Mouse (Mus musculus): ENCODE measurements around the gene Helz. TPM values are rescaled to one million over a fixed set of nuclear protein-coding genes. Genes with fewer than 3 reads are reported as not detected.

Gene Helz
- total RNA-seq, 1 experiment: 43.5 TPM

GRCm38 (mm10) chr11:107625746-107626145, 78.0 kb downstream of the Helz start:
- Histone ChIP-seq H3K9me3 (ENCODE audit: control insufficient read depth, insufficient read depth, low read depth, low read length) (no peaks in the 10 kb centered on the region), H3K4me3 (ENCODE audit: insufficient read depth in 1 of 2, low read depth in 1 of 2, low read length in 2 of 2, poor library complexity in 1 of 2, severe bottlenecking in 1 of 2) (no peak overlapping the region), H3K36me3 (ENCODE audit: control insufficient read depth, insufficient read depth, low read length, poor library complexity, severe bottlenecking) (peaks cover 23% of the 10 kb centered on the region), H3K9ac (ENCODE audit: insufficient read depth, low read depth, low read length, poor library complexity, severe bottlenecking) (no peak overlapping the region), H3K27ac (ENCODE audit: insufficient read depth, low read depth, low read length, poor library complexity, severe bottlenecking) (no peak overlapping the region), H3K4me1 (ENCODE audit: control insufficient read depth in 2 of 2, insufficient read depth in 2 of 2, low read length in 2 of 2, poor library complexity in 1 of 2) (no peaks in the 10 kb centered on the region)
- no peak for DNase-seq (ENCODE audit: low read depth, low spot score)
- in situ Hi-C loops (cut with MboI; ENCODE audit: low sequenced_read_pairs in 2 of 2, unreplicated experiment in 2 of 2): no loop called here
- TF ChIP-seq MAFK (IDR thresholded peaks at IDR 0.05; ENCODE audit: insufficient read depth, low read depth, low read length) (no peak), HCFC1 (IDR thresholded peaks at IDR 0.05; ENCODE audit: borderline replicate concordance, insufficient read depth, low read length) (no peak), ZNF384 (IDR thresholded peaks at IDR 0.05; ENCODE audit: low read depth, low read length) (no peak), ZC3H11A (IDR thresholded peaks at IDR 0.05; ENCODE audit: borderline replicate concordance, low read depth, low read length) (no peak), CHD2 (IDR thresholded peaks at IDR 0.05; ENCODE audit: low read depth, low read length) (no peak)

GRCm38 (mm10) chr11:107629504-107629903, 81.8 kb downstream of the Helz start:
- Histone ChIP-seq H3K36me3 (ENCODE audit: control insufficient read depth, insufficient read depth, low read length, poor library complexity, severe bottlenecking) (peaks cover 38% of the 10 kb centered on the region), H3K4me1 (ENCODE audit: control insufficient read depth in 2 of 2, insufficient read depth in 2 of 2, low read length in 2 of 2, poor library complexity in 1 of 2) (no peaks in the 10 kb centered on the region), H3K27ac (ENCODE audit: insufficient read depth, low read depth, low read length, poor library complexity, severe bottlenecking) (no peak overlapping the region), H3K4me3 (ENCODE audit: insufficient read depth in 1 of 2, low read depth in 1 of 2, low read length in 2 of 2, poor library complexity in 1 of 2, severe bottlenecking in 1 of 2) (no peak overlapping the region), H3K9me3 (ENCODE audit: control insufficient read depth, insufficient read depth, low read depth, low read length) (no peaks in the 10 kb centered on the region), H3K9ac (ENCODE audit: insufficient read depth, low read depth, low read length, poor library complexity, severe bottlenecking) (no peak overlapping the region)
- no peak for TF ChIP-seq HCFC1 (IDR thresholded peaks at IDR 0.05; ENCODE audit: borderline replicate concordance, insufficient read depth, low read length)
- no peak for TF ChIP-seq ZNF384 (IDR thresholded peaks at IDR 0.05; ENCODE audit: low read depth, low read length)
- no peak for TF ChIP-seq CHD2 (IDR thresholded peaks at IDR 0.05; ENCODE audit: low read depth, low read length)
- peak; percentile 53; the same call in 1 of the 2 replicates for TF ChIP-seq ZC3H11A (IDR thresholded peaks at IDR 0.05; ENCODE audit: borderline replicate concordance, low read depth, low read length)
- no peak for TF ChIP-seq MAFK (IDR thresholded peaks at IDR 0.05; ENCODE audit: insufficient read depth, low read depth, low read length)
- in situ Hi-C loops (cut with MboI; ENCODE audit: low sequenced_read_pairs in 2 of 2, unreplicated experiment in 2 of 2): no loop called here
- peak; percentile 37 for DNase-seq (ENCODE audit: low read depth, low spot score)

GRCm38 (mm10) chr11:107629951-107630350, 82.2 kb downstream of the Helz start:
- H3K36me3 ChIP-seq (ENCODE audit: control insufficient read depth, insufficient read depth, low read length, poor library complexity, severe bottlenecking): peaks cover 42% of the 10 kb centered on the region
- TF ChIP-seq MAFK (IDR thresholded peaks at IDR 0.05; ENCODE audit: insufficient read depth, low read depth, low read length) (no peak), HCFC1 (IDR thresholded peaks at IDR 0.05; ENCODE audit: borderline replicate concordance, insufficient read depth, low read length) (no peak), ZNF384 (IDR thresholded peaks at IDR 0.05; ENCODE audit: low read depth, low read length) (no peak), CHD2 (IDR thresholded peaks at IDR 0.05; ENCODE audit: low read depth, low read length) (no peak), ZC3H11A (IDR thresholded peaks at IDR 0.05; ENCODE audit: borderline replicate concordance, low read depth, low read length) (no peak)
- no peak overlapping the region for H3K4me3 ChIP-seq (ENCODE audit: insufficient read depth in 1 of 2, low read depth in 1 of 2, low read length in 2 of 2, poor library complexity in 1 of 2, severe bottlenecking in 1 of 2)
- no peaks in the 10 kb centered on the region for H3K4me1 ChIP-seq (ENCODE audit: control insufficient read depth in 2 of 2, insufficient read depth in 2 of 2, low read length in 2 of 2, poor library complexity in 1 of 2)
- H3K9ac ChIP-seq (ENCODE audit: insufficient read depth, low read depth, low read length, poor library complexity, severe bottlenecking): no peak overlapping the region
- no peak for DNase-seq (ENCODE audit: low read depth, low spot score)
- in situ Hi-C loops (cut with MboI; ENCODE audit: low sequenced_read_pairs in 2 of 2, unreplicated experiment in 2 of 2): no loop called here
- no peaks in the 10 kb centered on the region for H3K9me3 ChIP-seq (ENCODE audit: control insufficient read depth, insufficient read depth, low read depth, low read length)
- H3K27ac ChIP-seq (ENCODE audit: insufficient read depth, low read depth, low read length, poor library complexity, severe bottlenecking): no peak overlapping the region

- in situ Hi-C loops (cut with MboI; ENCODE audit: low sequenced_read_pairs in 2 of 2, unreplicated experiment in 2 of 2): no loop called here
- no peaks in the 10 kb centered on the region for H3K4me1 ChIP-seq (ENCODE audit: control insufficient read depth in 2 of 2, insufficient read depth in 2 of 2, low read length in 2 of 2, poor library complexity in 1 of 2)
- H3K27ac ChIP-seq (ENCODE audit: insufficient read depth, low read depth, low read length, poor library complexity, severe bottlenecking): no peak overlapping the region
- no peaks in the 10 kb centered on the region for H3K9me3 ChIP-seq (ENCODE audit: control insufficient read depth, insufficient read depth, low read depth, low read length)
- H3K36me3 ChIP-seq (ENCODE audit: control insufficient read depth, insufficient read depth, low read length, poor library complexity, severe bottlenecking): peaks cover 49% of the 10 kb centered on the region
- H3K9ac ChIP-seq (ENCODE audit: insufficient read depth, low read depth, low read length, poor library complexity, severe bottlenecking): no peak overlapping the region
- H3K4me3 ChIP-seq (ENCODE audit: insufficient read depth in 1 of 2, low read depth in 1 of 2, low read length in 2 of 2, poor library complexity in 1 of 2, severe bottlenecking in 1 of 2): no peak overlapping the region
- TF ChIP-seq HCFC1 (IDR thresholded peaks at IDR 0.05; ENCODE audit: borderline replicate concordance, insufficient read depth, low read length): no peak
- TF ChIP-seq CHD2 (IDR thresholded peaks at IDR 0.05; ENCODE audit: low read depth, low read length): no peak
- no peak for TF ChIP-seq ZC3H11A (IDR thresholded peaks at IDR 0.05; ENCODE audit: borderline replicate concordance, low read depth, low read length)
- no peak for TF ChIP-seq ZNF384 (IDR thresholded peaks at IDR 0.05; ENCODE audit: low read depth, low read length)
- TF ChIP-seq MAFK (IDR thresholded peaks at IDR 0.05; ENCODE audit: insufficient read depth, low read depth, low read length): no peak
- DNase-seq (ENCODE audit: low read depth, low spot score): no peak
Measured at GRCm38 (mm10) chr11:107631124-107631523, 83.4 kb downstream of the Helz start.
